Mouse (Mus musculus) kidney, postnatal 0 days (tissue): ENCODE data around the gene Retreg2. TPM values are rescaled to one million over a fixed set of nuclear protein-coding genes. Genes with fewer than 3 reads are reported as not detected.

Source experiments
- ATAC-seq: fragments of 200-750 bp; cut with Nextera tagmentation; replicated peaks from 2 replicates; pipeline ENCODE4 v1.8.0; 2017; ENCODE audit warnings: low read depth, moderate number of reproducible peaks, moderate TSS enrichment, moderate library complexity; ENCODE audit not compliant: low FRiP score
- DNase-seq: peaks from one replicate; pipeline ENCODE4 v3.0.0-alpha.2; 2016; ENCODE audit warnings: low spot score
- H3K27ac ChIP-seq: fragments of 300-500 bp; sonication (generic); 2 replicates; pipeline ENCODE4 v1.5.1; 2014; ENCODE audit warnings: mild to moderate bottlenecking
- H3K27me3 ChIP-seq: fragments of 300-500 bp; sonication (generic); 2 replicates; pipeline ENCODE4 v1.6.1; 2014; ENCODE audit warnings: low read length, mixed read lengths; ENCODE audit not compliant: insufficient read depth
- H3K36me3 ChIP-seq: fragments of 300-500 bp; sonication (generic); 2 replicates; pipeline ENCODE4 v1.6.1; 2014; ENCODE audit warnings: low read length, mixed read lengths; ENCODE audit not compliant: insufficient read depth
- H3K4me1 ChIP-seq: fragments of 300-500 bp; sonication (generic); replicated peaks from 2 replicates; pipeline ENCODE4 v1.6.1; 2014; ENCODE audit warnings: antibody characterized with exemption, low read length, mixed read lengths; ENCODE audit not compliant: insufficient read depth
- H3K4me2 ChIP-seq: fragments of 300-500 bp; sonication (generic); 2 replicates; pipeline ENCODE4 v1.6.1; 2014; ENCODE audit warnings: mild to moderate bottlenecking, low read length, moderate library complexity, mixed read lengths
- H3K4me3 ChIP-seq: fragments of 300-500 bp; sonication (generic); replicated peaks from 2 replicates; pipeline ENCODE4 v1.5.1; 2014; ENCODE audit warnings: low read depth, low read length
- H3K9ac ChIP-seq: fragments of 300-500 bp; sonication (generic); 2 replicates; pipeline ENCODE4 v1.6.1; 2014; ENCODE audit warnings: low read depth, low read length
- H3K9me3 ChIP-seq: fragments of 300-500 bp; sonication (generic); replicated peaks from 2 replicates; pipeline ENCODE4 v1.6.1; 2016; ENCODE audit warnings: low read length, inconsistent platforms, mixed read lengths
- CTCF ChIP-seq: IDR thresholded peaks from 2 replicates; pipeline ENCODE4 v1.5.1; 2016; ENCODE audit warnings: antibody characterized with exemption, low read depth, mild to moderate bottlenecking, moderate library complexity
- WGBS: fragments of 180-500 bp; shearing (Covaris S2); extraction: QIAGEN DNeasy Blood & Tissue Kit; methylation state at CpG from one replicate; pipeline ENCODE4 v1.1.7; 2014; 5-methylcytosine and 5-hydroxymethylcytosine counted together
- polyA plus RNA-seq: library from polyadenylated mRNA; unstranded; fragments of >200 nt; fragmentation: Nextera tagmentation; extraction: Ambion mirVana; gene quantifications from 2 replicates; pipeline ENCODE4 v1.2.1, GENCODE M21; 2015

Gene Retreg2
- polyA plus RNA-seq, 1 experiment from 2014 or later: 52.0 TPM

- Histone ChIP-seq H3K4me2 (peak overlapping the region; percentile 94), H3K27me3 (no peaks in the 10 kb centered on the region), H3K9ac (peak overlapping the region; percentile 89; the same call in 1 of the 2 replicates), H3K27ac (no peak overlapping the region), H3K9me3 (no peaks in the 10 kb centered on the region), H3K36me3 (peaks cover 21% of the 10 kb centered on the region), H3K4me3 (no peak overlapping the region), H3K4me1 (peaks cover 13% of the 10 kb centered on the region)
- ATAC-seq: no peak
- TF ChIP-seq CTCF: no peak
- no peak for DNase-seq
- 56% methylated on average over 2 of the region's 2 CpGs for WGBS
These were observed 48.0 kb downstream of the Retreg2 start for GRCm38 (mm10) chr1:75190577-75190976.

DNA sequence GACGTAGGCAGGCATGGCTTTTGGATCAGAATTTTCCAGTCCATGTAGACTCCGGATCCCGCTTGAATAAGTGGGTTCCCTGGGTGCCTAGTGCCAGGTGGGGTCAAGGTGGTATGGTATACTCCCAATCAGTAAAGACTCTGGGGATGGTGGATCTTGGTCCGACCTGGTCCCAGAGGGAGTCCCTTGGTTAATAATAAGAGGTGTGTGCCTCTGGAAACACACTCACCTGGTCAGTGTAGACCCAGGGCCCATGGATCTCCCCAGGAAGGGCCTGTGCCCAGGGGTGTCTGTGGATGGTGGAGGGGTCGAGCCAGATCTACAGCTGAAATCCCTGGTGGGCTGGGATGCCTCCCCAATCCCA lies 48.7 kb downstream of the Retreg2 start:
- Histone ChIP-seq H3K4me1 (peaks cover 13% of the 10 kb centered on the region), H3K9ac (peak overlapping the region; percentile 89), H3K4me2 (peak overlapping the region; percentile 94), H3K27ac (peak overlapping the region; percentile 90), H3K36me3 (peaks cover 21% of the 10 kb centered on the region), H3K27me3 (no peaks in the 10 kb centered on the region), H3K9me3 (no peaks in the 10 kb centered on the region), H3K4me3 (peak overlapping the region; percentile 92)
- DNase-seq: no peak
- TF ChIP-seq CTCF: no peak
- ATAC-seq: no peak
- 45% methylated on average over 5 of the region's 5 CpGs for WGBS

DNA sequence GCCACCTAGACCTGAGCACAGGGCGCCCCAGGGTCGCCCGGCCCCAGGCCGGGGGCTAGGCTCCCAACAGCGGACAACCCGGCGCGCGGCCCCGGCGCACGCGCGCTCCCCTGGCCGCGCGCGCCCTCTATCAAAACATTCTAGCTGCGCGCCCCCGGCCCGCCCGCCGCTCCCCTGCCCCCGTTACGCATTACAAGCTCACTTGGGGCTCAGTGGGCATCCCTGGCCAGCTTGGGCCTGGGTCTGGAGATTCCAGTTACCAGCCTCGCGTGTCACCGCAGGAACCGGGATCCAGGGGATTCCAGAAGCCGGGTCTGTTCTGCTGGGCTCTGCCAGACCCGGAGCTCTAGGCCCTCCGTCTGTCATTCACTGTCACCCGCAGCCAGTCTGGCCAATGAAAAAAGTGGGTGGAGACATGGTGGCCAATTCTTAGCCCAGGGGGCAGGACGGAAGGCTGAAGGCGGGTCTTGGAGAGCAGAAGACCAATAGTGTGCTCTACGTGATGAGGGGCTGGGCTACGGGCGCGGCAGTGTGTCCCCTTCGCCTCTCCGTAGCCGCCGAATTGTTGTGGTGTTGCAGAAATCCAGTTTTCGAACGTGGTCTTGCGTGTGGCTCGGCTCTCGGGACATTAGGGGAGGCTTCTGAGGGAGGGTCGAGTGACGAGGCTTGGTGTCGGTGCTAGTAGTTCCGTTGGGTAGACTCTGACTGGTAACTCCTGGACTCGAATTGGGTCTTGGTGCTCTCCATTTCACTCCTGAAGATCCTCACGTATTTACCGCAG lies 49.2 kb downstream of the Retreg2 start, which contains the start of the genes Ankzf1 and Atg9a:
TSS of gene Ankzf1 (plus strand) at position 530 of the 781 bp plus-strand sequence.
TSS of gene Atg9a (minus strand) at position 575 of the 781 bp plus-strand sequence.
- H3K9me3 ChIP-seq: no peaks in the 10 kb centered on the region
- H3K4me1 ChIP-seq: peaks cover 13% of the 10 kb centered on the region
- ATAC-seq: peak; percentile 99
- TF ChIP-seq CTCF: peak; percentile 37; the same call in 1 of the 2 replicates
- DNase-seq: peak; percentile 100
- no peaks in the 10 kb centered on the region for H3K27me3 ChIP-seq
- peak within 1 kb of the TSS; percentile 92 for H3K4me3 ChIP-seq
- peak within 1 kb of the TSS; percentile 93 for H3K27ac ChIP-seq
- H3K9ac ChIP-seq: peak within 1 kb of the TSS; percentile 89
- under 1% methylated on average over 54 of the region's 56 CpGs for WGBS
- H3K4me2 ChIP-seq: peak within 1 kb of the TSS; percentile 94
- peaks cover 20% of the 10 kb centered on the region for H3K36me3 ChIP-seq

- Histone ChIP-seq H3K9me3 (no peaks in the 10 kb centered on the region), H3K4me3 (peak overlapping the region; percentile 92), H3K4me2 (peak overlapping the region; percentile 94), H3K9ac (peak overlapping the region; percentile 89), H3K4me1 (peaks cover 13% of the 10 kb centered on the region), H3K27ac (peak overlapping the region; percentile 93), H3K27me3 (no peaks in the 10 kb centered on the region), H3K36me3 (peaks cover 20% of the 10 kb centered on the region)
- WGBS: under 1% methylated on average over 19 of the region's 19 CpGs
- ATAC-seq: no peak; the same call in 1 of the 2 replicates
- peak; percentile 33 for DNase-seq
- TF ChIP-seq CTCF: no peak
These were observed 49.9 kb downstream of the Retreg2 start for GRCm38 (mm10) chr1:75192452-75192851.

Other genes with a start within 250 kb of the Retreg2 start
- gene Cryba2, start 249.6 kb upstream of the Retreg2 start, polyA plus RNA-seq: not detected in 2 replicates
- gene Cfap65, start 207.2 kb upstream of the Retreg2 start, polyA plus RNA-seq: 0.08 TPM in 2 replicates
- 6.3 and 6.9 TPM in 2 replicates for gene Ihh, start 191.1 kb upstream of the Retreg2 start, polyA plus RNA-seq
- gene Nhej1, start 17.6 kb upstream of the Retreg2 start, polyA plus RNA-seq: 10.5 and 11.0 TPM in 2 replicates
- 9.8 and 11.3 TPM in 2 replicates for gene Slc23a3, start 8.9 kb upstream of the Retreg2 start, polyA plus RNA-seq
- gene Cnppd1, start 67 bp upstream of the Retreg2 start, polyA plus RNA-seq: 47.2 and 52.2 TPM in 2 replicates
- gene Zfand2b, start 25.9 kb downstream of the Retreg2 start, polyA plus RNA-seq: 43.2 and 47.7 TPM in 2 replicates
- 34.4 and 36.8 TPM in 2 replicates for gene Abcb6, start 37.6 kb downstream of the Retreg2 start, polyA plus RNA-seq
- 19.7 TPM in 2 replicates for gene Ankzf1, start 49.4 kb downstream of the Retreg2 start, polyA plus RNA-seq
- gene Atg9a, start 49.4 kb downstream of the Retreg2 start, polyA plus RNA-seq: 25.8 and 27.3 TPM in 2 replicates
- gene Glb1l, start 68.0 kb downstream of the Retreg2 start, polyA plus RNA-seq: 47.4 and 47.6 TPM in 2 replicates
- 114 and 122 TPM in 2 replicates for gene Stk16, start 68.1 kb downstream of the Retreg2 start, polyA plus RNA-seq
- gene Tuba4a, start 77.1 kb downstream of the Retreg2 start, polyA plus RNA-seq: 171 and 200 TPM in 2 replicates
- gene A630095N17Rik, start 89.3 kb downstream of the Retreg2 start, polyA plus RNA-seq: 0.18 TPM in 1 of 2 replicates, not detected in the other
- 30.4 and 31.3 TPM in 2 replicates for gene Dnajb2, start 93.6 kb downstream of the Retreg2 start, polyA plus RNA-seq
- 0.08 and 0.13 TPM in 2 replicates for gene Ptprn, start 121.7 kb downstream of the Retreg2 start, polyA plus RNA-seq
- gene Resp18, start 135.6 kb downstream of the Retreg2 start, polyA plus RNA-seq: not detected in 2 replicates
- 128 and 137 TPM in 2 replicates for gene Dnpep, start 175.2 kb downstream of the Retreg2 start, polyA plus RNA-seq
- 18.6 and 19.1 TPM in 2 replicates for gene Des, start 217.6 kb downstream of the Retreg2 start, polyA plus RNA-seq
- 40.1 and 44.3 TPM in 2 replicates for gene Speg, start 232.5 kb downstream of the Retreg2 start, polyA plus RNA-seq